Mouse (Mus musculus): Measurements from ENCODE around the gene Tbxas1. TPM values are rescaled to one million over a fixed set of nuclear protein-coding genes. Genes with fewer than 3 reads are reported as not detected.

The Tbxas1 gene
- 3.9 TPM in 2 replicates for polyA plus RNA-seq (2021; fragmentation: Nextera tagmentation)
- long read RNA-seq, experiment 1, partial matches to known transcripts = 0 of 8 reads
- long read RNA-seq, experiment 1, other reads (novel, unspliced or antisense) = 6 of 8 reads
- long read RNA-seq, experiment 2, transcript Tbxas1-201 (13 exons, 1,990 nt) = major isoform, 6 of 10 reads
- long read RNA-seq, experiment 2, partial matches to known transcripts = 1 of 10 reads
- long read RNA-seq, experiment 2, other reads (novel, unspliced or antisense) = 3 of 10 reads

DNA sequence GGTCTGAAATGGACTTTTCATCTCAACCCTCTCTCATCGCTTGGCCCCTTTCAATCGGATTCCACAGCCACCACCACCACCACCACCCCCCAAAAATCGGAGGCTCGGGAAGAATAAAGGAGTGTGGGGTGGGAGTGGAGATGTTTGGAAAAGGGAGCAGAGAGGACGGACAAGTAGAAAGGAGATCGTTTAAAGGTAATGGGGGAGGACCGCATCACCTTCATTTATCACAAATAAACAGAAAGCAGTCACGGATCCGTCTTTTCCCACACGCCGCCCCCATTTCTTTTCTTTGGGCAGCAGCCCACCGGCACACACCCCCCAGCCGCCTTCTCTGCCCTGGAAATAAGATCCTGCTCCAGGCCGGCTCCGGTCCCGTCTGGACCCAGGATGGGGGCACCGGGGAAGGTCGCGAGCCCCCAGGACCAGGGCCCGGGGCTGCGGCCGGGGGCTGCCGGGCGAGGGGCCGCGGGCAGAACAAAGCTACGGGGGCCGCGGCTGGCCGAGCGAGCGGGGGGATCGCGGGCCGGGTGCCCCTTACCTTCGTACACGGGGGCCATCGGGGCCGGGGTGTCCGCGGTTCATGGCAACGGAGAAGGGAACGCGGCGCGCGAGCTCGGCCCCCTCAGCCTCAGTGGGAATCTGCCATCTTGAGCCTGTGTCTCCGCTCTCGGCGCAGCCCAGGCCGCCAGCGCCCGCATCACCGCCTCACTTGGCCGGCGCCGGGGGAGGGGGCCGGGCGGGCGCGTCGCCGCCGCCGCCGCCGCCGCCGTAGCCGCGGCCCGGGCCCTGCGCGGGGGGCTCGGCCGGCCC lies at the start of gene Tbxas1:
Gene Tbxas1, plus strand, starts transcription at position 147 of the 813 bp plus-strand sequence.

DNA sequence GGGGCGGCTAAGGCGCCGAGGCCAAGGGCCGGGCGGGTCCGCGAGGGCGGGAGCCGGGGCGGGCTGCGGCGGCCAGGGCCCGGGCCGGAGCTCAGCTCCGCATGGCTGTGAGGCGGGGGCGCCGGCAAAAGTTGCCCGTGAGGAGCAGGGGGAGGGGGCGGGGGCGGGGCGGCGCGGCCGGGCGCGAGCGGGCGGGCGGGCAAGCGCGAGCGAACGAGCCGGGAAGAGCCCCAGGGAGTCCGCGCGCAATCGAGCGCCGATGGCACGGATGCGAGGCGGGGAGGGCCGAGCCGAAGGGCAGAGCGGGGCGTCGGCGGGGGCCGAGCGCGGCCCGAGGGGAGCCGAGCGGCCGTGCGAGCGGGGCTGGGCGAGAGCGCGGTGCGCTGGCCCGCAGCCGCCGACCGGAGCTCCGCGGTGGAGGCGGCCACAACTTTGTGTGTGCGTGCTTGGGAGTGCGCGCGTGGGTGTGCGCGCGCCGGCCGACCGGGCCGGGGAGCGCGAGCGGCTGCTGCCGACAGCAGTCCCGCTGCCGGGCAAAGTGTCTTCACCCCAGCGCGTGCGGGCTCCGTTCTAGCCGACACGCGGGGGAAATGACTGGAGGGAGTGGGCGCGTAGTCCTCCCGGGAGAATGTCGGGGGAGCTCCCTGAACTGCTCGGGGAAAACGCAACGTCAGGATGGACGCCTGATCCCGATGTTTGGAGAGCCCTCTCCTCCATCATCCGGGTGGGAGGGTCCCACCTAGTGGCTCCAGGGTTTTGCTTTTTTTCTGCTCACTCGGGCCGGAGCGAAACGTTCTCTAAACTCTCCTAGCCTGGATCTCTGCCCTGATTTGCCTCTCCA lies 1.1 kb downstream of the Tbxas1 start, which contains the start of gene Hipk2:
Gene Hipk2, minus strand, starts transcription at position 95 of the 841 bp plus-strand sequence.

DNA sequence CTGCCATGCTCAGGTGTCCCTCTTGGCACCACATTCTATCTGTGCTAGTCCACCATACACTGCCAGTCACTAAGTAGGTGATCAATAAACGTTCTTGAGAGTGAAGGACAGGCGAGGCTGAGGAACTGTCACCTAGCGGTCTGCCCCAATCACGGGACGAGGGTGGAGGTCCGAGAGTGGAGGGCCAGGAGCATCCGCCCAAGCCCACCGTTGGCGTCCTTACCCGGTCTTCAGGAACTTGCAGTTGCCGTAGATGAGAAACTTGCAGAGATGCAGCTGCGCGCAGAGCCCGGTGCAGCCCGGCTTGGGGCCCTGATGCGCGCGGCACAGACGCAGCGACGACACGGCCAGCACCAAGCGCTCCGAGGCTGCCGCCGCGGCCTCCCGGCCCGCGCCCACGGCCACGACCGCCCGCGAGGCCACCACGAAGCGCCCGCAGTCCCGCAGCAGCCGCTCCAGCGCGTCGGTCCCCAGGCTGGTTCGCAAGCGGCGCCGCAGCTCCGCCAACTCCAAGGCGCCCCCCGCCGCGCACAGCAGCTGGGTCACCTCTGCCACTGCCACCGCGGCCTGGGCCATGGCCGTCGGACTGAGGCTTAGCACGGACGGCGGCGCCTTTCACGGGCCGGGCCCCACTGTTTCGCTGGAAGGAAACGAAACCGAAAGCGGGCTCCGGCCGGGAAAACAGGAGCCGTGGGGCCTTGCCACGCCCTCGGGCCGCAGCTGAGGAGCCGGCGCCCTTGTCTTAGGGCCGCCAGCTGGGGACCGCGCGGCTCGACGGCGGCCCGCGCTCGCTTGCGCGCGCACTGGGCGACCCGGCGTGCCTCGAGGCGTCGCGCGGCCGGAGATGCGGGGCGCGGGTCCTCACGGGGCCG lies 242.6 kb downstream of the Tbxas1 start, which contains the start of gene Parp12:
Gene Parp12, minus strand, starts transcription at position 766 of the 872 bp plus-strand sequence.

Other genes starting within 250 kb of the Tbxas1 start
- 0.24 and 0.67 TPM in 2 replicates for gene Klrg2, start 238.2 kb upstream of the Tbxas1 start, polyA plus RNA-seq (2021; fragmentation: Nextera tagmentation)
- 9.7 and 13.0 TPM in 2 replicates for gene Clec2l, start 212.3 kb upstream of the Tbxas1 start, polyA plus RNA-seq (2021; fragmentation: Nextera tagmentation)
- gene Hipk2, start 761 bp downstream of the Tbxas1 start, polyA plus RNA-seq (2021; fragmentation: Nextera tagmentation) = 13.1 and 14.9 TPM in 2 replicates
- 3.5 and 4.3 TPM in 2 replicates for gene Parp12, start 242.9 kb downstream of the Tbxas1 start, polyA plus RNA-seq (2021; fragmentation: Nextera tagmentation)

Data from layer of hippocampus, adult 6 months (tissue).